Mouse (Mus musculus): ENCODE measurements around the gene Pdzrn3. TPM values are rescaled to one million over a fixed set of nuclear protein-coding genes. Genes with fewer than 3 reads are reported as not detected.

Gene Pdzrn3
- polyA plus RNA-seq (2016; fragmentation: Nextera tagmentation; extraction: Ambion mirVana), result 6.2 and 9.2 TPM in 2 replicates

- DNase-seq (ENCODE audit: low spot score), result peak; percentile 81
- Histone ChIP-seq H3K9me3 (replicated peaks) (no peaks in the 10 kb centered on the region), H3K4me3 (peak within 1 kb of the TSS; percentile 77), H3K36me3 (peaks cover 6% of the 10 kb centered on the region; the same call in 1 of the 2 replicates), H3K27me3 (ENCODE audit: low read depth, poor library complexity, severe bottlenecking) (peaks cover 7% of the 10 kb centered on the region; the same call in 1 of the 2 replicates), H3K4me1 (peaks cover 59% of the 10 kb centered on the region), H3K27ac (peak within 1 kb of the TSS; percentile 98)
- under 1% methylated on average over 110 of the region's 111 CpGs for WGBS
These were observed at the start of gene Pdzrn3 for GRCm38 (mm10) chr6:101377167-101377934. Gene Pdzrn3, minus strand, starts transcription at chr6:101377897.

GRCm38 (mm10) chr6:101427296-101427695 lies 49.6 kb upstream of the Pdzrn3 start:
- 83% methylated on average over 3 of the region's 3 CpGs for WGBS
- no peak for DNase-seq (ENCODE audit: low spot score)
- H3K27me3 ChIP-seq (ENCODE audit: low read depth, poor library complexity, severe bottlenecking), result peaks cover 15% of the 10 kb centered on the region; the same call in 1 of the 2 replicates

GRCm38 (mm10) chr6:101426301-101426700 lies 48.6 kb upstream of the Pdzrn3 start:
- WGBS, result 96% methylated on average over 4 of the region's 4 CpGs
- no peaks in the 10 kb centered on the region for H3K36me3 ChIP-seq
- H3K27ac ChIP-seq, result no peak overlapping the region
- no peaks in the 10 kb centered on the region for H3K9me3 ChIP-seq (replicated peaks)
- H3K4me1 ChIP-seq, result no peaks in the 10 kb centered on the region
- DNase-seq (ENCODE audit: low spot score), result no peak
- H3K4me3 ChIP-seq, result no peak overlapping the region
- peaks cover 15% of the 10 kb centered on the region; the same call in 1 of the 2 replicates for H3K27me3 ChIP-seq (ENCODE audit: low read depth, poor library complexity, severe bottlenecking)

More at GRCm38 (mm10) chr6:101427296-101427695, 49.6 kb upstream of the Pdzrn3 start:
- Histone ChIP-seq H3K4me3 (no peak overlapping the region), H3K9me3 (replicated peaks) (no peaks in the 10 kb centered on the region), H3K36me3 (no peaks in the 10 kb centered on the region), H3K4me1 (0 out of 2 replicates have a peak, but pooled peaks cover under 1% of the 10 kb centered on the region), H3K27ac (no peak overlapping the region)

GRCm38 (mm10) chr6:101422084-101422954 lies 44.6 kb upstream of the Pdzrn3 start:
- DNase-seq (ENCODE audit: low spot score), result no peak
- H3K27me3 ChIP-seq (ENCODE audit: low read depth, poor library complexity, severe bottlenecking), result no peaks in the 10 kb centered on the region
- no peaks in the 10 kb centered on the region for H3K36me3 ChIP-seq
- H3K4me1 ChIP-seq, result no peaks in the 10 kb centered on the region
- 71% methylated on average over 10 of the region's 10 CpGs for WGBS
- H3K27ac ChIP-seq, result no peak overlapping the region
- no peaks in the 10 kb centered on the region for H3K9me3 ChIP-seq (replicated peaks)
- no peak overlapping the region for H3K4me3 ChIP-seq

GRCm38 (mm10) chr6:101418213-101418612 lies 40.5 kb upstream of the Pdzrn3 start:
- Histone ChIP-seq H3K36me3 (no peaks in the 10 kb centered on the region), H3K4me3 (no peak overlapping the region), H3K9me3 (replicated peaks) (no peaks in the 10 kb centered on the region), H3K27ac (no peak overlapping the region), H3K4me1 (no peaks in the 10 kb centered on the region), H3K27me3 (ENCODE audit: low read depth, poor library complexity, severe bottlenecking) (no peaks in the 10 kb centered on the region)
- no peak for DNase-seq (ENCODE audit: low spot score)
- WGBS, result 93% methylated on average over 5 of the region's 5 CpGs

GRCm38 (mm10) chr6:101411701-101412100 lies 34.0 kb upstream of the Pdzrn3 start:
- Histone ChIP-seq H3K9me3 (replicated peaks) (no peaks in the 10 kb centered on the region), H3K4me1 (no peaks in the 10 kb centered on the region), H3K27ac (no peak overlapping the region), H3K36me3 (no peaks in the 10 kb centered on the region), H3K4me3 (no peak overlapping the region), H3K27me3 (ENCODE audit: low read depth, poor library complexity, severe bottlenecking) (no peaks in the 10 kb centered on the region)
- WGBS, result 80% methylated on average over 1 of the region's 1 CpGs
- no peak for DNase-seq (ENCODE audit: low spot score)

GRCm38 (mm10) chr6:101411064-101411463 lies 33.4 kb upstream of the Pdzrn3 start:
- Histone ChIP-seq H3K27me3 (ENCODE audit: low read depth, poor library complexity, severe bottlenecking) (no peaks in the 10 kb centered on the region), H3K27ac (no peak overlapping the region), H3K36me3 (no peaks in the 10 kb centered on the region), H3K4me3 (no peak overlapping the region), H3K9me3 (replicated peaks) (no peaks in the 10 kb centered on the region), H3K4me1 (no peaks in the 10 kb centered on the region)
- 24% methylated on average over 2 of the region's 2 CpGs for WGBS
- no peak for DNase-seq (ENCODE audit: low spot score)

GRCm38 (mm10) chr6:101396711-101397110 lies 19.0 kb upstream of the Pdzrn3 start:
- Histone ChIP-seq H3K27ac (no peak overlapping the region), H3K4me3 (no peak overlapping the region), H3K4me1 (peaks cover 14% of the 10 kb centered on the region), H3K9me3 (replicated peaks) (no peaks in the 10 kb centered on the region), H3K36me3 (no peaks in the 10 kb centered on the region), H3K27me3 (ENCODE audit: low read depth, poor library complexity, severe bottlenecking) (no peaks in the 10 kb centered on the region)
- WGBS, result 97% methylated on average over 4 of the region's 4 CpGs
- no peak for DNase-seq (ENCODE audit: low spot score)

- Histone ChIP-seq H3K36me3 (no peaks in the 10 kb centered on the region), H3K4me1 (peaks cover 14% of the 10 kb centered on the region), H3K27ac (no peak overlapping the region), H3K9me3 (replicated peaks) (no peaks in the 10 kb centered on the region), H3K27me3 (ENCODE audit: low read depth, poor library complexity, severe bottlenecking) (no peaks in the 10 kb centered on the region), H3K4me3 (no peak overlapping the region)
- WGBS, result 94% methylated on average over 6 of the region's 6 CpGs
- DNase-seq (ENCODE audit: low spot score), result no peak
These were observed 18.2 kb upstream of the Pdzrn3 start for GRCm38 (mm10) chr6:101395908-101396307.

- peaks cover 21% of the 10 kb centered on the region for H3K4me1 ChIP-seq
- 72% methylated on average over 2 of the region's 2 CpGs for WGBS
- no peak overlapping the region for H3K27ac ChIP-seq
- H3K4me3 ChIP-seq, result no peak overlapping the region
- no peak for DNase-seq (ENCODE audit: low spot score)
- no peaks in the 10 kb centered on the region for H3K36me3 ChIP-seq
- no peaks in the 10 kb centered on the region for H3K9me3 ChIP-seq (replicated peaks)
- H3K27me3 ChIP-seq (ENCODE audit: low read depth, poor library complexity, severe bottlenecking), result no peaks in the 10 kb centered on the region
These were observed 15.1 kb upstream of the Pdzrn3 start for GRCm38 (mm10) chr6:101392801-101393117.

GRCm38 (mm10) chr6:101392107-101392800 lies 14.6 kb upstream of the Pdzrn3 start:
- Histone ChIP-seq H3K27ac (no peak overlapping the region), H3K4me1 (peaks cover 23% of the 10 kb centered on the region), H3K27me3 (ENCODE audit: low read depth, poor library complexity, severe bottlenecking) (no peaks in the 10 kb centered on the region), H3K4me3 (no peak overlapping the region), H3K9me3 (replicated peaks) (no peaks in the 10 kb centered on the region), H3K36me3 (no peaks in the 10 kb centered on the region)
- DNase-seq (ENCODE audit: low spot score), result no peak
- WGBS, result 71% methylated on average over 8 of the region's 8 CpGs

GRCm38 (mm10) chr6:101385490-101385889 lies 7.8 kb upstream of the Pdzrn3 start:
- H3K27ac ChIP-seq, result peak overlapping the region; percentile 34; the same call in 1 of the 2 replicates
- peaks cover 8% of the 10 kb centered on the region; the same call in 1 of the 2 replicates for H3K4me1 ChIP-seq
- whole genome bisulfite sequencing, result 84% methylated on average over 7 of the region's 7 CpGs
- peaks cover 2% of the 10 kb centered on the region; the same call in 1 of the 2 replicates for H3K27me3 ChIP-seq (ENCODE audit: low read depth, poor library complexity, severe bottlenecking)
- no peaks in the 10 kb centered on the region for H3K9me3 ChIP-seq (replicated peaks)
- DNase-seq (ENCODE audit: low spot score), result no peak
- H3K4me3 ChIP-seq, result no peak overlapping the region
- no peaks in the 10 kb centered on the region for H3K36me3 ChIP-seq

Measured in limb, embryonic 10.5 days (tissue).